Mouse (Mus musculus): Measurements from ENCODE around the gene Samd8. TPM values are rescaled to one million over a fixed set of nuclear protein-coding genes. Genes with fewer than 3 reads are reported as not detected.

The Samd8 gene
- total and polyA plus RNA-seq, 2 experiments from 2014 or later = 24.9 to 62.4 TPM

- Histone ChIP-seq H3K4me2 (ENCODE audit: low read depth, low read length) (no peak within 1 kb of the TSS), H3K27me3 (ENCODE audit: insufficient read depth, low read length) (no peaks in the 10 kb centered on the region), H3K4me1 (ENCODE audit: insufficient read depth, low read length) (peaks cover 3% of the 10 kb centered on the region; the same call in 1 of the 2 replicates), H3K9me3 (ENCODE audit: low read length) (no peaks in the 10 kb centered on the region), H3K4me3 (ENCODE audit: low read length) (no peak within 1 kb of the TSS), H3K36me3 (ENCODE audit: insufficient read depth, low read length) (no peaks in the 10 kb centered on the region), H3K9ac (replicated peaks; ENCODE audit: low read length) (no peak within 1 kb of the TSS), H3K27ac (no peak within 1 kb of the TSS)
- no peak for DNase-seq (ENCODE audit: low spot score)
- WGBS = 88% methylated on average over 2 of the region's 2 CpGs
- ATAC-seq = no peak
- TF ChIP-seq CTCF (IDR thresholded peaks at IDR 0.05; ENCODE audit: low read depth) = no peak
Measured at GRCm38 (mm10) chr14:21824938-21825337, 74.6 kb downstream of the Samd8 start, which contains the start of gene Vdac2. Vdac2 (plus strand) TSS chr14:21825238.

GRCm38 (mm10) chr14:21825786-21826491, 75.6 kb downstream of the Samd8 start:
- Histone ChIP-seq H3K27ac (no peak overlapping the region), H3K4me3 (ENCODE audit: low read length) (no peak overlapping the region), H3K4me2 (ENCODE audit: low read depth, low read length) (no peak overlapping the region), H3K36me3 (ENCODE audit: insufficient read depth, low read length) (no peaks in the 10 kb centered on the region), H3K4me1 (ENCODE audit: insufficient read depth, low read length) (peaks cover 7% of the 10 kb centered on the region; the same call in 1 of the 2 replicates), H3K9ac (replicated peaks; ENCODE audit: low read length) (no peak overlapping the region), H3K9me3 (ENCODE audit: low read length) (no peaks in the 10 kb centered on the region), H3K27me3 (ENCODE audit: insufficient read depth, low read length) (no peaks in the 10 kb centered on the region)
- DNase-seq (ENCODE audit: low spot score) = peak; percentile 53
- no peak for TF ChIP-seq CTCF (IDR thresholded peaks at IDR 0.05; ENCODE audit: low read depth)
- no peak for ATAC-seq
- 62% methylated on average over 9 of the region's 9 CpGs for WGBS

- Histone ChIP-seq H3K27ac (peak overlapping the region; percentile 92), H3K4me1 (ENCODE audit: insufficient read depth, low read length) (peaks cover 18% of the 10 kb centered on the region), H3K9me3 (ENCODE audit: low read length) (no peaks in the 10 kb centered on the region), H3K27me3 (ENCODE audit: insufficient read depth, low read length) (no peaks in the 10 kb centered on the region), H3K36me3 (ENCODE audit: insufficient read depth, low read length) (peaks cover 7% of the 10 kb centered on the region; the same call in 1 of the 2 replicates), H3K4me2 (ENCODE audit: low read depth, low read length) (peak overlapping the region; percentile 93), H3K9ac (replicated peaks; ENCODE audit: low read length) (peak overlapping the region; percentile 72), H3K4me3 (ENCODE audit: low read length) (peak overlapping the region; percentile 92)
- WGBS = 1% methylated on average over 68 of the region's 73 CpGs
- DNase-seq (ENCODE audit: low spot score) (peak; percentile 97), ATAC-seq (peak; percentile 98)
- TF ChIP-seq CTCF (IDR thresholded peaks at IDR 0.05; ENCODE audit: low read depth) = peak; percentile 18
Measured at GRCm38 (mm10) chr14:21830876-21831767, 80.8 kb downstream of the Samd8 start.

GRCm38 (mm10) chr14:21831830-21832403, 81.6 kb downstream of the Samd8 start:
- peak overlapping the region; percentile 92 for H3K4me3 ChIP-seq (ENCODE audit: low read length)
- 1% methylated on average over 28 of the region's 28 CpGs for WGBS
- no peaks in the 10 kb centered on the region for H3K27me3 ChIP-seq (ENCODE audit: insufficient read depth, low read length)
- peaks cover 18% of the 10 kb centered on the region for H3K4me1 ChIP-seq (ENCODE audit: insufficient read depth, low read length)
- peak overlapping the region; percentile 92 for H3K27ac ChIP-seq
- TF ChIP-seq CTCF (IDR thresholded peaks at IDR 0.05; ENCODE audit: low read depth) = no peak
- H3K4me2 ChIP-seq (ENCODE audit: low read depth, low read length) = peak overlapping the region; percentile 93
- DNase-seq (ENCODE audit: low spot score) (no peak), ATAC-seq (no peak)
- H3K36me3 ChIP-seq (ENCODE audit: insufficient read depth, low read length) = peaks cover 11% of the 10 kb centered on the region
- peak overlapping the region; percentile 72 for H3K9ac ChIP-seq (replicated peaks; ENCODE audit: low read length)
- H3K9me3 ChIP-seq (ENCODE audit: low read length) = no peaks in the 10 kb centered on the region

GRCm38 (mm10) chr14:21838336-21839017, 88.1 kb downstream of the Samd8 start:
- Histone ChIP-seq H3K27ac (no peak overlapping the region), H3K4me2 (ENCODE audit: low read depth, low read length) (no peak overlapping the region), H3K36me3 (ENCODE audit: insufficient read depth, low read length) (peaks cover 52% of the 10 kb centered on the region), H3K4me3 (ENCODE audit: low read length) (no peak overlapping the region), H3K9me3 (ENCODE audit: low read length) (no peaks in the 10 kb centered on the region), H3K4me1 (ENCODE audit: insufficient read depth, low read length) (0 out of 2 replicates have a peak, but pooled peaks cover under 1% of the 10 kb centered on the region), H3K9ac (replicated peaks; ENCODE audit: low read length) (no peak overlapping the region), H3K27me3 (ENCODE audit: insufficient read depth, low read length) (no peaks in the 10 kb centered on the region)
- ATAC-seq (no peak), DNase-seq (ENCODE audit: low spot score) (no peak)
- 79% methylated on average over 8 of the region's 8 CpGs for WGBS
- no peak for TF ChIP-seq CTCF (IDR thresholded peaks at IDR 0.05; ENCODE audit: low read depth)
